ENCODE assay signal across 8 mouse cellular contexts in the genomic region with DNA sequence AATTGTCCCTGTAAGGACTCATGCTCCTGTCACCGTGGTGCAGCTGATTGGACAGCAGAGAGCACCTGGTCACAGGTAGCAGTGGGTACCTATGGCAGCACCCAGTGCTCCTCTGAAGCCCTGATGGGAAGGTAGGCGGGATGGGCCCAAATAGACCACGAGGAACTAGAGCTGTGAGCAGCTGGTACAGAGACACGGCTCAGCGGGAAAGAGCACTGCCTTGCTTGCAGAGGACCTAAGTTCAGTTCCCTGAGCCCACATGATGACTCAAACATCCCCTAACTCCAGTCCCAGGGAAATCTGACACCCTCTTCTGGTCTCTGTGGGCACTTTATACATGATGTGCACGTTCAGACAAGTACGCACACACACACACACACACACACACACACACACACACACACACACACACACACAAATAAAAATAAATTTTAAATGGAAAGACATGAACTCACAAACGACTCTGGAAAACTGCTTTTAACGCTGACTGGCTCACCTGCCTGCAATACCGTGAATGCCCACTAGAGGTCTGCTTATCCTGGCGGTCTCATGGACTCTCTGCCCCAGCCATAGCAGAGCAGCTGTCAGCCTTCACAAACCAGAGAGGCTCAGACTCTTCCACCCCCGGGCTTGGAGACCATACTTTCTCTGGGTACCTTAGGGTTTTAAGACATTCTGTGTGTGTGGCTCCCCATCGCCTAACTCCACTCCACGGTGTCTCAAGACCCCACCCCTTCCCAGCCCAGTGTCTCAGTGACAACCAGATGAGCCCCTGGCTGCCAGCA. TPM values are rescaled to one million over a fixed set of nuclear protein-coding genes. Genes with fewer than 3 reads are reported as not detected.
DNase-seq lines count a peak whose midpoint lies in the region; ATAC-seq lines count a peak whose summit lies in the region.

No protein-coding gene starts in this region.

- DNase-seq in T-cell, adult 2 months (ENCODE audit: low spot score), result peak; percentile 59
- DNase-seq in cerebellum, adult 9-11 months, result peak; percentile 65
- DNase-seq in frontal cortex, adult 2 months (ENCODE audit: extremely low spot score in 1 of 2, low spot score in 1 of 2), result peak; percentile 42 to 86
- peak; percentile 92 for DNase-seq in hindbrain, embryonic 14.5 days (ENCODE audit: low spot score)
- DNase-seq in left cerebral cortex, postnatal 25 days (ENCODE audit: low spot score in 2 of 2), result peak; percentile 75 to 81
- DNase-seq in right cerebral cortex, postnatal 4 days, result peak; percentile 93

- intact Hi-C loops in left cerebral cortex, postnatal 25 days (cut with DNase I), result loop anchor here (5.0 kb wide), 1 partner anchor 101 kb away; no protein-coding TSS in a partner anchor

- H3K27me3 ChIP-seq in hindbrain, embryonic 14.5 days (ENCODE audit: control insufficient read depth, insufficient read depth, low read length), result no peaks in the 10 kb centered on the region

- H3K27ac ChIP-seq in hindbrain, embryonic 14.5 days, result no peak overlapping the region

- WGBS in hindbrain, embryonic 14.5 days, result 27% methylated on average over 14 of the region's 14 CpGs

- H3K9ac ChIP-seq in hindbrain, embryonic 14.5 days, result no peak overlapping the region

- no peaks in the 10 kb centered on the region for H3K36me3 ChIP-seq in hindbrain, embryonic 14.5 days (replicated peaks; ENCODE audit: control insufficient read depth, insufficient read depth)

- no peaks in the 10 kb centered on the region for H3K9me3 ChIP-seq in hindbrain, embryonic 14.5 days (ENCODE audit: control insufficient read depth, low read length)

- H3K4me1 ChIP-seq in hindbrain, embryonic 14.5 days (replicated peaks; ENCODE audit: control insufficient read depth, insufficient read depth, low read length), result 0 out of 2 replicates have a peak, but pooled peaks cover 5% of the 10 kb centered on the region

- H3K4me3 ChIP-seq in hindbrain, embryonic 14.5 days (replicated peaks; ENCODE audit: low read length), result no peak overlapping the region

- no peak overlapping the region for H3K4me2 ChIP-seq in hindbrain, embryonic 14.5 days (replicated peaks)

- ATAC-seq in hindbrain, embryonic 14.5 days (ENCODE audit: low FRiP score), result 0 out of 2 replicates have a peak, but pooled peaks have one; percentile 51
- ATAC-seq in megakaryocyte-erythroid progenitor cell, adult 5-6 weeks (replicated peaks; ENCODE audit: low FRiP score, low TSS enrichment, poor library complexity, severe bottlenecking), result peak; percentile 49
- no peak for ATAC-seq in activated CD4-positive, CD25-positive, alpha-beta regulatory T cell, adult 4 months

RNA-seq across cellular contexts. Expression of gene Ptges, which starts 1.6 kb away (rescaled TPM):
- polyA plus RNA-seq in frontal cortex, adult 2 months (2012; rRNA removed), result 8.3 and 9.3 TPM in 2 replicates
- polyA plus RNA-seq in hindbrain, embryonic 14.5 days (2014; fragmentation: Nextera tagmentation; extraction: Ambion mirVana), result 3.7 and 4.1 TPM in 2 replicates
- total RNA-seq in left cerebral cortex, postnatal 25 days (2021), result 1 to 10 TPM; 4.5 to 5.1 TPM
- not detected in 2 replicates for total RNA-seq in megakaryocyte-erythroid progenitor cell, adult 5-6 weeks (2014; fragmentation: Nextera tagmentation)
- total RNA-seq in megakaryocyte-erythroid progenitor cell, adult 5-6 weeks (2017), result 0.09 TPM in 1 of 2 replicates, not detected in the other
- under 1 TPM in 1 of 2 experiments, not detected in 1; 0.09 TPM for polyA plus RNA-seq in activated CD4-positive, CD25-positive, alpha-beta regulatory T cell, adult 4 months (2017; shearing (Covaris generic))

RNA-seq across cellular contexts. Expression of gene Tor1b, which starts 24.7 kb away (rescaled TPM):
- 30.6 and 33.6 TPM in 2 replicates for polyA plus RNA-seq in frontal cortex, adult 2 months (2012; rRNA removed)
- 19.4 and 20.6 TPM in 2 replicates for polyA plus RNA-seq in hindbrain, embryonic 14.5 days (2014; fragmentation: Nextera tagmentation; extraction: Ambion mirVana)
- 10 to 100 TPM; 31.7 to 32.8 TPM for total RNA-seq in left cerebral cortex, postnatal 25 days (2021)
- total RNA-seq in megakaryocyte-erythroid progenitor cell, adult 5-6 weeks (2014; fragmentation: Nextera tagmentation), result 37.2 and 49.8 TPM in 2 replicates
- 43.3 and 46.5 TPM in 2 replicates for total RNA-seq in megakaryocyte-erythroid progenitor cell, adult 5-6 weeks (2017)
- polyA plus RNA-seq in activated CD4-positive, CD25-positive, alpha-beta regulatory T cell, adult 4 months (2017; shearing (Covaris generic)), result 10 to 100 TPM; 18.1 to 19.9 TPM

RNA-seq across cellular contexts. Expression of gene Tor1a, which starts 39.7 kb away (rescaled TPM):
- polyA plus RNA-seq in frontal cortex, adult 2 months (2012; rRNA removed), result 45.7 and 53.9 TPM in 2 replicates
- 81.2 and 82.0 TPM in 2 replicates for polyA plus RNA-seq in hindbrain, embryonic 14.5 days (2014; fragmentation: Nextera tagmentation; extraction: Ambion mirVana)
- 10 to 100 TPM; 36.1 to 39.2 TPM for total RNA-seq in left cerebral cortex, postnatal 25 days (2021)
- 22.3 and 28.1 TPM in 2 replicates for total RNA-seq in megakaryocyte-erythroid progenitor cell, adult 5-6 weeks (2014; fragmentation: Nextera tagmentation)
- 28.3 and 46.0 TPM in 2 replicates for total RNA-seq in megakaryocyte-erythroid progenitor cell, adult 5-6 weeks (2017)
- 10 to 100 TPM; 63.1 to 67.7 TPM for polyA plus RNA-seq in activated CD4-positive, CD25-positive, alpha-beta regulatory T cell, adult 4 months (2017; shearing (Covaris generic))

RNA-seq across cellular contexts. Expression of gene BC005624, which starts 54.0 kb away (rescaled TPM):
- polyA plus RNA-seq in frontal cortex, adult 2 months (2012; rRNA removed), result 114 and 118 TPM in 2 replicates
- 72.5 and 73.7 TPM in 2 replicates for polyA plus RNA-seq in hindbrain, embryonic 14.5 days (2014; fragmentation: Nextera tagmentation; extraction: Ambion mirVana)
- total RNA-seq in left cerebral cortex, postnatal 25 days (2021), result 10 to 100 TPM; 60.8 to 63.3 TPM
- total RNA-seq in megakaryocyte-erythroid progenitor cell, adult 5-6 weeks (2014; fragmentation: Nextera tagmentation), result 37.7 and 46.7 TPM in 2 replicates
- 70.5 and 93.3 TPM in 2 replicates for total RNA-seq in megakaryocyte-erythroid progenitor cell, adult 5-6 weeks (2017)
- polyA plus RNA-seq in activated CD4-positive, CD25-positive, alpha-beta regulatory T cell, adult 4 months (2017; shearing (Covaris generic)), result 10 to 100 TPM; 74.8 to 81.0 TPM

RNA-seq across cellular contexts. Expression of gene Usp20, which starts 54.0 kb away (rescaled TPM):
- polyA plus RNA-seq in frontal cortex, adult 2 months (2012; rRNA removed), result 43.4 and 48.1 TPM in 2 replicates
- 33.4 and 34.2 TPM in 2 replicates for polyA plus RNA-seq in hindbrain, embryonic 14.5 days (2014; fragmentation: Nextera tagmentation; extraction: Ambion mirVana)
- total RNA-seq in left cerebral cortex, postnatal 25 days (2021), result 10 to 100 TPM; 66.2 to 72.1 TPM
- 11.0 and 16.9 TPM in 2 replicates for total RNA-seq in megakaryocyte-erythroid progenitor cell, adult 5-6 weeks (2014; fragmentation: Nextera tagmentation)
- 3.2 and 14.1 TPM in 2 replicates for total RNA-seq in megakaryocyte-erythroid progenitor cell, adult 5-6 weeks (2017)
- 10 to 100 TPM; 11.6 to 15.0 TPM for polyA plus RNA-seq in activated CD4-positive, CD25-positive, alpha-beta regulatory T cell, adult 4 months (2017; shearing (Covaris generic))
